Mouse (Mus musculus): ENCODE measurements at regions not wholly inside any gene's neighbourhood (a gene's known extent, or its start where the extent isn't known, plus 50 kb on each side); places are given as distances from the start of the nearest gene placed in this dataset.
A peak's percentile ranks its signal among the peaks of the same experiment; 100 is the strongest.

DNA sequence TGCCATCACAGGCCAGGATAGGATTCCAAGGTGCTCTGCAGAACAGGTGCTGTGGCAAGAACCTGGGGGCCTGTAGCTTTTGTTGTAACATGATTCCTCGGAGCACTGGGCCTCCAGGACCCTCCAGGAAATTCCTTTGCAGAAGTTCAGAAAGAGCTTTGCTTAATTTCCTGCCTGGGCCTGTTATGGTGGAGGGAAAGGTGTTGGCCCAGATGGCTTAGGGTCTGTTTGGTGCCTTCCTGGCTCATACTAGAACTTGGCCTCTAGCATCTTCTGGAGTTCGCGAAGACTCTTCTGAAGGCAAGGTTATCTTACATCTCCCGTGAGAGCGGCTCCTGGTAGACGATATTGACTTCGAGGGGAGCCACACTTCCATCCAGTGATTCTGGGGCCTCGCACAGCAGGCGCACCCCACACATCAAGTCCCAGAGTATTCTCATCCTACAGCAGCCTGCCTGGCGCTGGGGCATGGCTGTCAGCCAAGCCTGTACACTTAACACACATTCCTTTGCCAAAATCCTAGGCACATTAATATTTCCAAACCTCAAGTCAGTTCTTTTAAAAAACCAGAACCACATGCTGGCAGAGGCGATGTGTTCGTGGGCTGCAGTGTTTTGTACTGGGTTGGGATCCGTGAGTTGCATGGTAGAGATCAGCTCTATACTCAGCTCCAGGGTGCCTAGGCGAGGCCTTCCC, 54.5 kb upstream of the Cxcl14 start:
- peak; percentile 86 for ATAC-seq (ENCODE audit: low TSS enrichment)

DNA sequence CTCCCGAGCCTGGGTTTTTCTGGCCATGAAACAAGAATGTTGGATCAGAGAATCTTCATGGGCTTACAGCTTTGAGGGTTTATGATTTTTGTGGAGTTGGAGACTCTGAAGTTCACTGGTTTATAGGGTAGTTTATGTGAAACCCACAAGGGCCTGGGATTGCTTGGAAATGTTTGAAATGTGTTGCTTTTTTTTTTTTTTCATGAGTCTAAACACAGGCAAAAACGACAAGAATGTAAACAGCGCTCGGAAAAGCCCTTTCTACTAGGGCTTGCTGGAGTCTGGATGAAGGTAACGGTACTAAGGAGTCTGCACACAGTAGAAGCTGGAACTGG, 55.0 kb upstream of the Cxcl14 start:
- no peak for ATAC-seq (ENCODE audit: low TSS enrichment)

GRCm38 (mm10) chr13:56352436-56352835, 56.1 kb upstream of the Cxcl14 start:
- peak; percentile 79; the same call in 1 of the 2 replicates for ATAC-seq (ENCODE audit: low TSS enrichment)

DNA sequence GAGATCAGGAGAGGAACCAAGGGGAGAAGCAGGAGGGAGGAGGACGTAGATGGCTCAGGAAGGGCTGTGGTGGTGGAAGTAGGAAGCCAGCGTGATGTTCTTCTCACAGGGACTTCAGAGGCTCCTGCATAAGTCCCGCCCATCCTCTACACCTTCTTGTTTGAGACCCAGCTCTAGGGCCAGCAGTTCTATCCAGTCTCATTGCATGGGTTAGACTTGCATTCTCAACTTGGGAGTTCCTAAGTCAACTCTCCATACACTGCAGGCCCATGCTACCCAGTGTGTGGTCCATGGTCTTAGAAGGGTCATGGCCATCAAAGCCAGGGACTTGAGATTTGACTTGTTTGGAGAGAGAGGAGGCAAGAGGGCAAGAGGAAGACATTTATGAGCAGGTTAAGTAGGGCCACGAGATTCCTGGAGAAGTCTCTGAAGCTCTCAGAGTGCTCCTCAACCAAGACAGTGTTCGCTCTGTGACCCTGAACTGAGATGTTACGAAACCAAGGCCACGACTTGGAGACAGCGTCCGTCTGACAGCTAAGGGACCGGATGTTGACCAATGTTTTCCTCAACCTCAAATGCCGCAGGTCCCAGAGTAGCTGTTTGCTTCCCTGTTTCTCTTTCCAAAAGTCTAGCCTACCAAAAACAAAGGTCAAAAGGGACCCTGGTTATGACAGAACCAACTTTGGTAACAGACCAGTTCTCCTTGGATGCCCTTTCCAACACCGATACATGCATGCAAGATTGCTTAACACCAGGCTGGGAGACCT, 56.7 kb upstream of the Cxcl14 start:
- 0 out of 2 replicates have a peak, but pooled peaks have one; percentile 10 for ATAC-seq (ENCODE audit: low TSS enrichment)

DNA sequence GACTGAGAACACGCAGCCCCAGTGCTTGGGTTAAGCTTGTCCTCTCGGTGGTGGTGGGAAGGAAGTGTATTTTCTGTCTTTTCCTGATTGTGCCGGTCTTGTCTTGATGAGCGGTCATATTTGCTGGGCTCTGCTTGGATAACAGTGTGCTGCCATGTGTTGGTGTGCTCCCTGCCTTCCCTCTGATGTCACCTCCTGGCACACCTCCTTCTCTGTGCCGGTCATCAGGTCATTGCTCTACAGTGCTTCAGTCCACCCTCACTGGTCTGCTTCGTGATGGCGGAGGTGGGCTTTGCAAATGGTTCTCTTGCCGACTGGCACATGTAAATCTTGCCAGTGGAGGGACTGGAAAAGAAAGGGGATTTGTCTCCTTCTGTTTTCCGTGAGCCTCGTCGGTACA, 57.6 kb upstream of the Cxcl14 start:
- ATAC-seq (ENCODE audit: low TSS enrichment): no peak

DNA sequence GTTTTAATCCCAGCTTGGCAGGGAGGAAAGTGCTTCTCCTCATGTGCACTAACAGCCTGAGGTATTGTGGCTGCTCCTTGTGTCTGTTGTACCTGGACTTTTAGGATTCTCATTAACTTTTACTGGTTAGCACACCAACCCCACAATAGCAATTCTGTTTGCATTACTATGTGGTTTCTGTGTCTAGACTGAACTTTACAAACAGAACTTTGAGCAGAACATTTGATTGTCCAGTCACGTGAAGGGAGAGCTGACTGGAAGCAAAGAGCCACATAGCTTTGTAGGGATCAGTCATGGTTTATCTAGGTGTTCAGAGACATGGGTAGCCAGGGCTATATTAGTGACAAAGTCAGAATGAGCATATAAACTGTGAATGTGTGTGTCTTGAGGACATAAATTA, 58.3 kb upstream of the Cxcl14 start:
- ATAC-seq (ENCODE audit: low TSS enrichment): no peak

GRCm38 (mm10) chr13:56356999-56357398, 60.6 kb upstream of the Cxcl14 start:
- no peak for ATAC-seq (ENCODE audit: low TSS enrichment)

DNA sequence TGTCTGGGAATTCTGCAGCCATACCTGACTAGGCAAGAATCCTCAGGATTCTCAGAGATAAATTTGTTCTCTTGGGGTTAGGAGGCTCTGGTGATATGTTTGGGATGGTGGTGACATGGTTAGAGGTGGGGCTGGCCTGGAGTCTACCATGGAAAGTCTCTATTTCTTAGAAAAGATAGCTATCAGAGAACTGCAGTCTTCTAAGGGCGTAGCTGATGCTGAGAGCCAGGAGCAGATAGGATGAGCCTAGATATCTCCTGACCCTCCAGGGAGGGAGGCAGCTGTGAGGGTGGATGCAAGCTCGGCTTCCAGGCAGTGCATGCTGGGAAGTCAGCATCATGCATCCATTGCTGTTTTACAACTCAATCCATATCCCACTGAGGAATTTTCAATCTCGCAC, 61.6 kb upstream of the Cxcl14 start:
- ATAC-seq (ENCODE audit: low TSS enrichment): no peak

DNA sequence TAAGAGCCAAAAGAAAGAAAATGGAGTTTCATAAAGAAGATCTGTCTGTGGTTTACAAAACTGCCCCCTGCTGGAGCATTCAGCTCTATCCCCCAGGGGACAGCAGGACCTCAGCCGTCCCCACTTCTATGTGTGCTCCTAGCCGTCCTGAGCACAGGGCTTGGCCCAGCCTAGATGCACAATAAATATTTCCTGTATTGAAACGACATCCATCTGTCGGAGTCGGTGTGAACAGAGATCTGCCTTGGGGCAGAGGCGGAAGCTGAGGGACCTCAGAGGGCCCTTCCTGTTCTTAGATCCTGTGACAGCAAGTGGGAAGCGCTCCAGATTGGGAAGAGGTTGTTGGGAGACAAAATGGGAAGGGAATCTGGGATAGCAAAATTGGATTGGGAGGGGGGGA, 62.5 kb upstream of the Cxcl14 start:
- no peak for ATAC-seq (ENCODE audit: low TSS enrichment)

DNA sequence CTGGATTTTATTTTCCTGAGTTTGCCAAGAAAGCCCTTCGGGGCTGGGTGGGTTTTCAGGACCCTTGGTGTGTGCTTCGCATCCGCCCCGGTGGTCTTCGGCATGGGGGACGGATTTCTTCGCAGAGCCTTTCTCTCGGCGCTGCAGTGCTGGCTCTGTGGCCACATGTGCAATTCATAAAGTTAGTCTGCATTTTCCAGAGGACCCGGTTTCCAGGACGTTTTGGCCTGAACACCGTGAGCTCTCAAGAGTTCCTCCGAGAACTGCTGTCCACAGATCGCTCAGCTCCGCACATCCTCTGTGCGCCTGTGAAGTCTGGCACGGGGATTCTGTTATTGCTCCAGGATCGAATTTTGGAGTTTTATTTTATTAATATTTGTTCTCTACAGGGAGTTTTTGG, 63.2 kb upstream of the Cxcl14 start:
- no peak for ATAC-seq (ENCODE audit: low TSS enrichment)

DNA sequence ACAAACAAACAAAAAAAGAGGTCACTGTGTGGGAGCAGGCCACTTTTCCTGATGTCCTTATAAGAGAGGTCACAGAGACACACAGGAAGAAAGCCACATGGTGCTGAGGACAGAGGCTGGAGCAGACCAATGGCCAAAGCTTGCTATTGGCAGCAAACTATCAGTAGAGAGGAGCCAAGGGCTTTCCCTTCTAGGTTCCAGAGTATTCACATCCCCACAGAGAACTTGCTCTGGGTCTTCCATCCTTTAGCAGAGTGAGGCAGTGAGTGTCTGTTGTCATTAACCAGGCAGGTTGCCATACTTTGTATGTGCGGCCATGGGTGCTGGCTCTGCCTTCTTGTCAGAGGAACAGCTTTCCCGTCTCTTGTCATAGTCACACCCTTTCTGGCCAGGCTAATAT, 64.5 kb upstream of the Cxcl14 start:
- no peak for ATAC-seq (ENCODE audit: low TSS enrichment)

GRCm38 (mm10) chr13:56362238-56362637, 64.2 kb upstream of the Gm3045 start:
- ATAC-seq (ENCODE audit: low TSS enrichment): no peak

GRCm38 (mm10) chr13:56362646-56363045, 63.7 kb upstream of the Gm3045 start:
- ATAC-seq (ENCODE audit: low TSS enrichment): no peak

DNA sequence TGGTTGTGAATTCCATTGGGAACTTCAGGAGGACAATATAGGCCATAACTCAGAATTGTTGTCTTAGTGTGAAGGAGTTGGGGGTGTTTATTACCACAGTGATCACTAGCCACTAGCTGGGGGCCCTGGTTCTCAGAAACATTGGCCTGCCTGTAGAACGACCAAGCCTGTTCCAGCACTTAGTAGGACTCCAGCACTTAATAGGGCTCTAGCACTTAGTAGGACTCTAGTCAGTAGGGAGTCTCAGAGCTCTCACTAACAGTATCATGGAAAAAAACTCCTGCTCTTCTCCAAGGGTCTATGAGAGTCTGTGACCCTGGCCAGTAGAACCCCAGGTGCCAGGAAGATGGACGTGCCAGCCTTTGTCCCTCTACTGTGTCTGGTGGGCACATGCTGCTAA, 56.8 kb upstream of the Gm3045 start:
- ATAC-seq (ENCODE audit: low TSS enrichment): no peak

DNA sequence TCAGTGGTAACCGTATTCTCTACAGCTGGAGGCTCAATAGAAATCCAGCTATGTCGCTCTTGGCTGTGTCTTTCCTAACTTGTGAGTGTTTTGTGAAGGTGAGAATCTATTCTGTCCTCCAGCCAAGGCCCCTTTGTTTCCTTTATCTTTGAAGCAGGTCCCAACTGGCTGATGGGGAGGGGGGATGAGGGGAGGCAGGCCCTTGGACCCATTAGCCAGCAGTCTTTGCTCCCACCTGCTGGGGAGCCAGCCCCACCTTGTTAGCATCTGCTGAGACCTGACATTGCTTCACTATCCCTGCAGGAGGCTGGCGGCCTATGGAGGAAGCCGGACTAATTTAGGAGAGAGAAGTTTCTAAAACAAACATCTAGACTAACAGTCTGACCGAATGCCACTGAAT, 55.0 kb upstream of the Gm3045 start:
- no peak for ATAC-seq (ENCODE audit: low TSS enrichment)

- no peak for ATAC-seq (ENCODE audit: low TSS enrichment)
Measured at GRCm38 (mm10) chr13:56372003-56372725, 54.2 kb upstream of the Gm3045 start.

- no peak for ATAC-seq (ENCODE audit: low TSS enrichment)
Measured at GRCm38 (mm10) chr13:56372727-56373126, 53.7 kb upstream of the Gm3045 start.
